Mouse (Mus musculus) lung, postnatal 0 days (tissue): Measurements from ENCODE around the gene Maip1.

ENCODE experiments used
- CTCF ChIP-seq: IDR thresholded peaks from 2 replicates; pipeline ENCODE4 v1.5.1; 2016; ENCODE audit warnings: antibody characterized with exemption, mild to moderate bottlenecking
- EP300 ChIP-seq: IDR thresholded peaks from 2 replicates; pipeline ENCODE4 v1.6.1; 2016; ENCODE audit warnings: antibody characterized with exemption, mild to moderate bottlenecking, control low read depth

DNA sequence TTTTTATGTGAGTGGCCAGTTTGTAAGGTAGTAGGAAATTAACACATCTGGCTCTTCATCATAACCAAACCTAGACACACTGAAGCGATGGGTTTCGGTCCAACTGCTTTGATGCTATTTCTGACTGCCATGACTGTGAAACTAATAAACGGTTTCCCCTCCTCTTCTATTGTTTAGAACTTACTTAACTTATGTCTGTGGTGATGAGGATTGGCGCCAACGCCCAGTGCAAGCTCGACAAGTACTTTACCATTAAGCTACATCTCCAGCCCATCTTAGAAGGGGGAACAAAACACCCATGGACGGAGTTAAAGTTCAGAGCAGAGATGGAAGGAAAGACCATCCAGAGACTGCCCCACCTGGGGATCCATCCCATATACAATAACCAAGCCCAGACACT lies 27.0 kb downstream of the Maip1 start:
- TF ChIP-seq CTCF (no peak), EP300 (no peak)
